Mouse (Mus musculus) erythroblast, adult 5-6 weeks (primary cell): ENCODE data around the gene Ptpra. TPM values are rescaled to one million over a fixed set of nuclear protein-coding genes. Genes with fewer than 3 reads are reported as not detected.
"Not testable (repeated sequence)": the region's sequence is repeated elsewhere in the genome, so short reads cannot be mapped to it uniquely, and the experiment has no call there.

Experiments
- ATAC-seq: replicated peaks from 2 replicates; pipeline ENCODE4 v1.8.0; 2016; ENCODE audit warnings: moderate number of reproducible peaks, mild to moderate bottlenecking, moderate TSS enrichment, inconsistent platforms; ENCODE audit not compliant: poor library complexity, low FRiP score, severe bottlenecking
- total RNA-seq, 2 experiments: library from RNA; stranded (forward) in 1 of 2; stranded (reverse) in 1 of 2; fragments of 150-400 nt in 1 of 2; fragments of 200-764, 138-1000 nt in 1 of 2; gene quantifications; 2 replicates each; pipeline versions ENCODE4 v1.2.3 to v1.2.4; 2015 to 2017; ENCODE audit warnings: low replicate concordance in 2 of 2

Ptpra gene
- total RNA-seq, 2 experiments from 2014 or later: 39.8 to 42.1 TPM

DNA sequence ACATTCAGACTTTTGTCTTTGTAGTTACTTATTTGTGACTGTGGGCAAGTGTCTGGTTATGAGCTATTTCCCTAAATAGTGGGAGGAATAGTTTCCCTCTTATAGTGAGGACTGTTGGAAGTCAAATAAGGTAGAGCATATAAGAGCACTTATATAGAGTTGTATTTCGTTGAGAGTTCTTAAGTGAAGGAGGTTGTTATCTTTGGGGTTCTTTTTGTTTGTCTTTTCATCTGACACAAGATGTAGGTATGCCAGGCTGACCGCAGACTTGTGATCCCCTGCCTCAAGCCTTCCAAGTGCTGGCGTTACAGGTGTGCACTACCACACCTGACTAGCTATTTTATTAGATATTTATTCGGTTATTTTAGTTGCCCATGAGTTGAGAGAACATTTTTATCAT is 32.1 kb downstream of the Ptpra start:
- no peak for ATAC-seq

DNA sequence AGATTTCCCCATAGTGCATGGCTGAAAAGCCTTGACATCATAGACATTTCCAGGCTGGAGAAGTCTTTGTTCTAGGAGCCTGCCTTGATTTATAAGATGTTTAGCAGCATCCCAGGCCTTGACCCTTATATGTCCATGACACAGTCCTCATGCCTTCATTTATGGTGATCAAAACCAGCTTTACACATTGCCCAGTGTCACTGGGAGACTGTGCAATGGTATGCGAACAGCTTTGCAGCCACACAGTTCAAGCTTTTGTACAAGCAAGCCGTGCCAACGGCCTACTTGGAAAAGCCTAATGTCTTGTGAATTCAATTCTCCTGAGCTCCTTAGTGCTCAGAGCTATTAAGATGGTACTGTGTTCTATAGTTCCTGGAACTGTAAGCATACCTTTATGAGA is 32.6 kb downstream of the Ptpra start:
- ATAC-seq: no peak

DNA sequence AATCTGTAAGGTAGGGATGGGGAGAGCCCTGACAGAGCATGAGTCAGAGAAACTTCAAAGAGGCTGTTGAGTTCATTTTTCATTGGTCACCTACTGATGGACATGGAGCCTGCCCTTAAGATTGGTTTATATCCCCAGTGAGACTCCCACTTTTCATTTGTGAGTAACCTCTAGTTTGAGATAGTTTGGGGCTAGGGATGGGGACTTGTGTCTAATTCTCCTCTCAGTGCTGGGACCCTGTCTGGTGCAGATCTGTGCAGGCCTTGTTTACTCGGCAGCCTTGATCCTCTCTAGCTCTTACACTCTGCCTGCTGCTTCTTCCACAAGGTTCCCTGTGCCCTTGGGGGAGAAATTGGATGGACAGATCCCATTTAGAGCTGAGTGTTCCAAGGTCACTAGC is 34.1 kb downstream of the Ptpra start:
- no peak for ATAC-seq

DNA sequence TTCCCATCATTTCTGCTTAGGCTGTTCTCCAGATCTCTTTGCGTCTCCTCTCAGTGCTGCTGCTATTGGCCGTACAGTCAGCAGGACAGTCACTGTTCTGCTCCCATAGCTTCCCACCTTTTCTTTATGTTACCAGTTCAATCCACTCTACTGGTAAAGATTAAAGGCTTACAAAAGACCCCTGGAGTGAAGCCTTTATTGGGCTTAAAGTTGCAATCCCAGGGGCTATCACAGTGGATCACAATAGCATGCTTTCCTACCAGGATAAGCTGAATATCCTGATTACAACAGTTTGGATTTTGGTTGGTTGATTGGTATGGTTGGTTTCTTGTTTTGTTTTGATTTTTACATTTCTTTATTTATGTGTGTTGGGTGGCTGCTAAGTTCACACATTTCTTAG is 37.9 kb downstream of the Ptpra start:
- no peak for ATAC-seq

DNA sequence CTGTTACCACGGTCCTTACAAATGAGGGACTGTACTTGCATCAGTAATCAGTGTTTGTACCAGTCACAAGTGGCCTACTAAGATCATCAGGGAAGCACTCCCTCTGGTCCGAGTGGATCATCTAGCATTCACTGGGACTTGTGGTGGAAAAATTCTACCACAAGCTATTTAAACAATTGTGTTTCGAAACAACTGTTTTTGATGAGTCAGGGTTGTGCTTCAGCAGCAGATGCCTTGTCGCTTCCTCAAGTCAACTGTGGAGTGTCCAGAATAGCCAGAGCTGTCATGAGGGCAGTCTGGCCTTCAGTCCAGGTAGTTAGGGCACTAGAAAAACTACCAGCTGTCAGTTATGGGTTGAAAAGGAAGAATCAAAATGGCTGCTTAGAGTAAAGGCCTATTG is 38.5 kb downstream of the Ptpra start:
- no peak for ATAC-seq

DNA sequence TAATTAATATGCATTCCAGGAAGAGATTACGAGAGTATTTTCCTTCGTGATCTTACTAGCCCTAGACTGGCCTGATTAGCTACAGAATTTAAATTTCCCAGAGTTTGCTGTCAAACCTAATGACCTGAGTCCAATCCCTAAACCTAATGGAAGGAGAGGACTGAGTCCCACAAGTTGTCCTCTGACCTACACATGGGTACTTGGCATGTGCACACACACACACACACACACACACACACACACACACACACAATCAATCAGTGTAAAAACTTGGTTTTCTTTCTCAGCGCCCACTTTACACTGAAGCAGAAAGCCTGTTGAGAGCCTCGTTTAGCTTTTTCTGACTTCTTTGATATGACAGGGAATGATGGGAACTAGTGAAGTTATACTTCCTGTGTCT is 41.1 kb downstream of the Ptpra start:
- no peak for ATAC-seq

DNA sequence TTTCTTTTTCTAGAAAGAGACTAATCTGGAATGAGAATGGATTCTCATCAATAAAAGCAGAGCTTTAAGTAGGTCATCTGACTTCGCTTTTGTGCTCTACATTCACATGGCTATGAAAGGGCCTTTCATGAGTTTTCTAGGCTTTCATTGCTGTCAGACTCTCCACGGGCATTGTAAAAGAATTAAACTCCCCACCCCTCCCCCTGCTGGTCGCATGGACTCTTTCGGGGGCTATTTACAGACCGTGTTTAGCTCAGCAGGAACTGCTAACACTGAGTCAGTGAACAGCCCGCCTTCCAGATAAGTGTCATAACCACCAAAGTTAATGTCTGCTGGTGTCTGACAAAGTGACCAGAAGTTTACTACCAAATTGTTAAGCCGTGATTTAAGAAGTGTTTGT is 41.5 kb downstream of the Ptpra start:
- no peak for ATAC-seq

DNA sequence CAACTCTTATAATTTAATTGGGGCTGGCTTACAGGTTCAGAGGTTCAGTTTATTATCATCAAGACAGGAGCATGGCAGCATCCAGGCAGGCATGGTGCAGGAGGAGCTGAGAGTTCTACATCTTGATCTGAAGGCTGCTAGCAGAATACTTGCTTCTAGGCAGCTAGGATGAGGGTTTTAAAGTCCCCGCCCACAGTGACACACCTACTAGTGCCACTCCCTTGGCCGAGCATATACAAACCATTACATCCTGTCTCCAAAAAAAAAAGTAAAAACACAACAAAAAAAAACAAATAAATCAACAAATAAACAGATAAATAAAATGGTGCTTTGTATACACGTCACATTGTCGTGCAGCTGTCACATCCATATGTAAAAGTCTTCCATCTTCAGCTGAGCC is 45.0 kb downstream of the Ptpra start:
- ATAC-seq: peak; percentile 68; the same call in 1 of the 2 replicates

DNA sequence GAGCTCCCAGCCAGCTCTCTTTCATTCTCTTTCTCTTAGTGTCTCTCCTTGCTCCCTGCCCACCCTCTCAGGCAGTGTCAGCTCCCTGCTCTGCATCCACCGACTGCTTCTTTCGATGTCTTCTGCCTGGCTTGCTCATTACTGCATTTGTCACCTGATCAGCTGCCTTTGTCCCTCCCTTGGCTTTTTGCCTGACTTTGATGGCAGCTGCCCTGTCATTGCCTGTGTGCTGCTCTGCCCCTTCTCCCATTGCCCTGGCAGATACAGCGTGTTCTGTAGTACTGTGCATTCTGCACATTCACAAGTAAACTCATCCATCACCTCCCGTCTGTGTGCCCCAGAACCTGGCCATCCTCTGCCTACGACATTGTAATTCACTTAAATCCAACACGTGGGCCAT is 46.0 kb downstream of the Ptpra start:
- ATAC-seq: no peak

DNA sequence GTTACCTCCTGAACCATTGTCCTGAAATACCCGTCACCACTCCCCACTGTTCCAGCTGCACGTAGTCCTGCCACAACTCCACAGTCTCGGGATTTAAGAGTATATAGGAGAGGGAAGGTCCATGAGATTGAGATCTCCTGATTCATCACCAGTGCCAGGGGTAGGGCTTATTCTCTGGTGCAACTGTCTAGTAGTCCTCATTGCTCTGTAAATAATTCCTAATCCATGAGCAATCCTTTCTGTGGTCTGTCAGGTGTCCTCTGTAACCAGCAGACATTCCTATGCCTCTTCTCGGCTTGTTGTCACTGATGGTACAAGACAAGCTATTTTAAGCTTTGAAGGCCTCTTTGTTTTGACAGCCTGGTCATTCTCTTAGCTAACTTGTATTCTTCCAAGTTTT is 46.9 kb downstream of the Ptpra start:
- no peak for ATAC-seq

DNA sequence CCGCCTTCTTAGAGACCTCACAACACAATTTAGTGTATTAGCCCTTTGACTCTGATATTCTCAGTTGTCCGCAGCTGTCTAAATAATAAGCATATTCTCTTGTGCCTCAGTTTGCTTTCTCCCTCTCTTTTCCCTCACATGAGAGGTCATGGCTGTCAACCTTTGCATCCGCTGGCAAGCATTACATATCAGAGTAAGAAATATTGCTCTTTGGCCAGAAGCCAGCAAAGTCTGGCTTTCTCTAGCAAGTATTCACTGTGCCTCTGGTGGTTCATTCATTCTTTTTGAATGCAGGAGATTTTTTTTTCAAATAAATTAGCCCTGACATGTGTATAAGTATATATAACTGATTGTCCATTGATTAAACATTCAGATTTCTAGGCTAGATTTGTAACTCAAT is 49.5 kb downstream of the Ptpra start:
- no peak for ATAC-seq

DNA sequence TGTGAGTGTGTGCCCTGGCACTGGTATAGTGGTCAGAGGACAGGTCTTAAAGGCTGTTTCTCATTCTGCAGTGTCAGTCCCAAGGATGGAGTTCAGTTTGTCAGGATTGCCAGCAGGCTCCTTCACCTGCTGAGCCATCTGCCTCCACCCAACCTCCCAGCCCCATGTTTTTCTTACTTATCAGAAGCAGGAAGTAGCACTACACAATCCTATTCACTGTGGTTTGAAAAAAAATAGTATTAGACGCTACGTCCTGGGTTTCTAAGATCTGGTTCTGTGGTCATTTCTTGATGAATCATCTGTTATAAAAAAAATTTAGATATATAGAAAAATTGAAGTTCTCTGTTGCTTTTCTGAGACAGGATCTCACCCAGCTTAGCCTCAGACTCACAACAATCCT is 51.5 kb downstream of the Ptpra start:
- ATAC-seq: no peak

DNA sequence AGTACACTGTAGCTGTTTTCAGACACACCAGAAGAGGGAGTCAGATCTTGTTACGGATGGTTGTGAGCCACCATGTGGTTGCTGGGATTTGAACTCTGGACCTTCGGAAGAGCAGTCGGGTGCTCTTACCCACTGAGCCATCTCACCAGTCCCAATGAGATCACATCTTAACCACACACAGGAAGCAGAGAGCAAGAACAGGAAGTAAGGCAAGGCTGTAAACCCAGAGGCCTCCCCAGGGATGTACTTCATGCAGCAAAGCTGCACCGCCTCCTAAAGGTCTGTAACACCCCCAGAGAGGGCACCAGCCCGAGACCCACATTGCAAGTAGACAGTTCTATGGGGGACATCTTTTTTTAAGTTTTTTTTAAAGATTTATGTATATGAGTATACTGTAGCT is 61.5 kb downstream of the Ptpra start:
- not testable (repeated sequence) for ATAC-seq

DNA sequence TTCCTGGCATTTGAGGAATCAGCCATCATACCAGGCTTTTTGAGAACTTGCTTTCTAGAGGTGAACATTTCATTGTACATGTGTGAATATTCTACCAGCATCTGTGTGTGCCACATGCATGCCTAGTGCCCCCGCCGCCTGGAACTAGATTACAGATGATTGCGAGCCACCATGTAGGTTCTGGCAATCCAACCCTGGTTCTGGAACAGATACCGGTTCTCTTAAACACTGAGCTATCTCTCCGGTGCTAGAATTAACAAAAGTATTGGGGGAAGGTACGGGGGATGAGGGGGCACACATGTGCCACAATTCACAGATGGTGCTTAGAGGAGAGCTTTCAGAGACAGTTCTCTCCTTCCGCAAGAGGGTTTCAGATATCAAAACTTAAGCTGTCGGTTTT is 63.8 kb downstream of the Ptpra start:
- ATAC-seq: no peak

DNA sequence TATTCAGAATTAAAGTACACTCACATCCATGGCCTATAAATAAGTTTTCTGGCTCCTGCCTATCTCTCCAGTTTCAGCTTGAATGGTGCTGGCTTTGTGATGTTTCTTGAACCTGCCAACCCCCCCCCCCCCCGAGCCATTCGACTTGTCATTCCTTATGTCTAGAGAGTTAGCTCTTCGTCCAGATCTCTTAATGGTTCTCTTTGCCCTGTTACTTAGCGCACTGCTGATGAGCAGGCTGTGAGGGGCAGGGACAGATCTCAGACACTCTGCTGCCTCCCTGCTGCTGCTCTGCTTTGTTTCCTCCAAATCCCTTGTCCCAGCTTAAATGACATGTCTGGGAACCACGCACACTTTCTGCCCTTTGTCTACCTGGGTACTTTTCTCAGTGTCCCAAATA is 65.7 kb downstream of the Ptpra start:
- ATAC-seq: no peak

DNA sequence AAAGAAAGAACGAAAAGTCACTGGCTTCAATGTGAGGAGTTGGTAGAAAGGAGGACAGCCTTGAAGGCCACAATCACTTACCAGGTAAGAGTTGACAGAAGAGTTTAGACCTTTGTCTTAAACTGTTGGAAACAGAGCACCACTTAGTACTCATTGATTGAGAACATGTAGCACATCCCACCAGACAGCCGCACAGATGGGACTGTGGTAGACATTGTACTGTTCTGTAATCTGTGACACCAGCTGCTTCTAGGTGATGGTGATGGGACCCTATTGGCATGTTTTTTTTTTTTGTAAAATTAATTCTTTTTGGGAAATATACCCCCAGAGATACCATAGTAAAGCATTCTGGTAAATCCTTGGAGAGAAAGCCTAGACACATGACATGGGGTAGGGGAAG is 71.8 kb downstream of the Ptpra start:
- no peak for ATAC-seq

DNA sequence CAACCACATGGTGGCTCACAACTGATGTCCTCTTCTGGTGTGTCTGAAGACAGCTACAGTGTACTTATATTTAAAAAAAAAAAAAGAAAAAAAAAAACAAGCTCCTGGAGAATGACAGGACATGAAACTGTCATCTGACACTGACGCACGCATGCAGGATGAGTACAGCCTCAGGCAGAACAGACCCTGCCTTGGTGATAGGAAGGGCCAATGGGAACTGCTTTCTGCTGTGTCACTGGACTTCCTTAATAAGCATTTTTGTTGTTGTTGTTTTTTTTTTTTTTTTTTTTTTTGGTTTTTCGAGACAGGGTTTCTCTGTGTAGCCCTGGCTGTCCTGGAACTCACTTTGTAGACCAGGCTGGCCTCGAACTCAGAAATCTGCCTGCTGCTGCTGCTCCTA is 75.4 kb downstream of the Ptpra start:
- ATAC-seq: not testable (repeated sequence)

DNA sequence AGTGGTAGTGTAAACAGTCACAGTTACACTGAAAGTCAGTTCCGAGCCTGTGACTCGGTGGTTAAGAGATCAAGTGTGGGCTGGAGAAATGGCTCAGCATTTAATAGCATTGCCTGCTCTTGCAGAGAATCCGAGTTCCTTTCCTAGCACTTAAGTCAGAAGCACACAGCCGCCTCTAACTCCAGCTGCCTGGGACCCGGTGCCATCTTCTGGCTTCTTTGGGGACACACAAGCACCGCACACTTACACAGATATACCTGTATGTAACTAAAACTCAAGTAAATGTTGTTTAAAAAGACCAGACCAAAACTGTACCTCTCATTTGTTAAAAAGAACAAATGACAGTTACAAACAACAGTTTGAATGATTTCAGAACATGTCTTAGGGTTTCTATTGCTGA is 78.4 kb downstream of the Ptpra start:
- no peak for ATAC-seq

DNA sequence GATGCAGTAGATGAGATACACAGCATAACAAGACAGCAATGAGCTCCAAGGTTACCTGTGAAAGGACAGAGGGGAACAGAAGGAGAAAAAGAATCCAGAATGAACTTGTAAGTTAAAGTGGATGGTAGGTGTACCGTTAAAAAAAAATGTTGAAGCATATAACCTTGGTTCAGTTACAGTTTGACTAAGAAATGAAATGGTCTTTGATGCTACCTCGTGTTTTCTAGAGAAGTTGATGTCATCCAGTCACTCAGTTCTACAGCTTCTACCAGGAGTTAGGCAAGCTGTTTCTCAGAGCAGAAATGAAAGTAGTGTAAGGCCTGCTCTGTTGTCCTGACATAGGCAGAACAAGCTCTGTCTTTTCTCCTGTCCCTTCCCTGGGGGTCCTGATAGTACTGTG is 79.2 kb downstream of the Ptpra start:
- no peak for ATAC-seq

DNA sequence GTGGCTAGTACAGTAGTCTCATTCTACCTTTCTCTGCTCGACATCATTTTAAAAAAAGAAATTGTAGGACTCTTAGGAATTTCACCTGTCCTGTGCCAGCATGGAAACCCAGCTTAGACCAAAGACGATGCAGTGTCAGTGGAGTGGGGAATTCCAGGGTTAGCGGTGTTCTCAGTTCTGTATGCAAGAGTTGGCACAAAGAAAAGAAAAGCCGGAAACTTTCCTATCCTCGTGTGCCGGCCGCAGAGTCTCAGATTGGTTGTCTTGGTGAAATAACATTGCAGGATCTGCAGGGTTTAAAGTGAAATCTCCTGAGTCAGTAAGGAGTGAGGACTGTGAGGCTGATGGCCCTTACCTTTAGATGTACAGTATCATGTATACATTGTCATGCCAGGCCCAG is 79.8 kb downstream of the Ptpra start:
- ATAC-seq: no peak

DNA sequence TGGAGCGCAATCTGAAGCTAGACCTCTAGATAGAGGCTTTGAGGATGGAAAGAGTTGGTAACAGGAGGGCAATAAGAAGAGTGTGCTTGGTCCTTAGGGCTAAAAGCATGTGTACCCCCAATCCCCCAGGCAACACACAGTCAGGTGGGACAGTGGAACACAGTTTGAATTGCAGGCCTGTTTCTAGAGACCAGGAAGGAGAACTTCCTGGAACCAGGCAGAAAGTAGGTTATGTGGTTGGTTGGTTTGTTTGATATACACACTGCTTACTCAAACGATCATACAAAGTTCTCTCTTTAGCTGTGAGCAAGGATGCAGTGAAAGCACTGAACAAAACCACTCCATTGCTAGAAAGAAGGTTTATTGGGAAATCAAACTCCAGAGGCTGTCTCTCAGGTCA is 82.1 kb downstream of the Ptpra start:
- no peak; the same call in 1 of the 2 replicates for ATAC-seq

DNA sequence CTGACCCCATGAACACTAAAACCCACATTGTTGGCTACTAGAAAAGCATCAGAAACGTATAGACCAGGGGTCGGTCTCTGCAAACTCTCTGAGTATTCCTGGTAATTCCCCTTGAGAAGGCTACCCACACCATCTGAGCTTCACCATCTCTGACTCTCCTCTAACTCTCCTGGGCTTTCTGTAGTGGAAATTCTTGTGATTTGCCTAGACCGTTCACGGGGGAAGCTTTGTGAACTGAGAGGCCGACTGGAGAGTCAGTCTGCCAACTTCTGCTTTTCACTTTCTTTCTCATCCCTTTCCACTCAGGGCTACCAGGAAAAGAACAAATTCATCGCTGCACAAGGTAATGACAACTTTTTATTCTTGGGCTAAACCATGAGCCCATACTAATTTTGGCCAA is 84.9 kb downstream of the Ptpra start:
- no peak for ATAC-seq

DNA sequence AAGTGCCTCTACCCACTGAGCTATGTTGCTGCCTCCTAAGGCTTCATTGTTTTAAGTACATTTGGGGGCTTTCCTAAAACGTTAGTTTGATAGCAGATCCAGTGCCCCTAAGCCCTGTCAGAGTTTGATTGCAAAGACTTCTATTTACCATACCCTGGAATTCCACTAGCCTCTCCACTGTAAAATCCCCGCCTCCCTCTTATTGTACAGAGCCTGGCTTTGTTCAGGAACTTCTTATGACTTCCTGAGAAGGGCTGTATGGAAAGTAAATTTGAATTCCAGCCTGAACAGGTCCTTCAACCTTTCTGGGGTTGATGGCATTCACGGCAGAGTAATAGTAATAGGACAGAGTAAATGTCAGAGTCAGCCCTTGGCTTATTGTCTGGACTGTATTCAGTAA is 86.8 kb downstream of the Ptpra start:
- no peak for ATAC-seq
